Mouse (Mus musculus) right cerebral cortex, postnatal 25 days (tissue): ENCODE results near the gene Flywch1.
"Not testable (repeated sequence)": the region's sequence is repeated elsewhere in the genome, so short reads cannot be mapped to it uniquely, and the experiment has no call there.

ENCODE experiments used
- DNase-seq: peaks from one replicate; pipeline ENCODE4 v3.0.0; 2022

Gene Flywch1

DNA sequence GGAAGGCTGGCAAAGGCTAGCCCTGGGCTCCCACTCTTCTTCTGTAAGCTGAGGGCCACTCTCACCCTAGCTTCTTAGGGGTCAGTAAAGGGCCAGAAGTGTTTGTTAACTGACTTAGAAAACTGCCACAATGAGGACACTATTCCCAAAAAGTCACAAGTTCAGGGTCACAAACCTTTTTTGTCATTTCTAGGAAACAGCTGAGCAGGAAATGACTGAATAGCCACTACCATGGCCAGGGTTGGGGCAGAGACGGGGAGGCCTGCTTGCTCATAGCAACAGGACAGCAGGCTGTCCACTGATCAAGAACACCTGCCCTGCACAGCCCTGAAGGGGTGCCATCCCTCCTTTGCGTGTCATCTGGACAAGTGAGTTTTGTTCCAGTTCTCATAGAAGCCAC is 5.7 kb upstream of the Flywch1 start:
- no peak for DNase-seq

GRCm38 (mm10) chr17:23776216-23776615 is 4.8 kb upstream of the Flywch1 start:
- no peak for DNase-seq

DNA sequence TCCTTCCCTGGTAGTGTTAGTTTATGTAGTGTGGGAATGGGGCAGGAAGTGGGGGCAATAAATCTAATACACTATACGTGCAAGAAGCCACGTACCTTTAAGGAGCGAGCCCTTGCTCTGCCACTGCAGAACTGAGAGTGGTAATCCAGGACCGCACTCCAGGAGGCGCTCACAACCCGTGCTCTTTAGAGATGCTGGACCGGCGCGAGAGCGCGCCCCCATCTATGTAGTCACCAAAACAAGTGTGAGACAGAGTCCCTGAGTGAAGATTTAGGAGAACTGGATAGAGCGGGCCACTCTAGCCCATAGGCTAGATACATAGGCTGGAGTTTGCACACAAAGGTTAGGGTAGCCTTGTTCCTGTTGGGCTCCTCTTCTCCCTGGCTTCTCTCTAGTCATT is 2.7 kb upstream of the Flywch1 start:
- DNase-seq, result peak; percentile 76

- no peak for DNase-seq
Observed at GRCm38 (mm10) chr17:23773676-23774075, 2.3 kb upstream of the Flywch1 start.

DNA sequence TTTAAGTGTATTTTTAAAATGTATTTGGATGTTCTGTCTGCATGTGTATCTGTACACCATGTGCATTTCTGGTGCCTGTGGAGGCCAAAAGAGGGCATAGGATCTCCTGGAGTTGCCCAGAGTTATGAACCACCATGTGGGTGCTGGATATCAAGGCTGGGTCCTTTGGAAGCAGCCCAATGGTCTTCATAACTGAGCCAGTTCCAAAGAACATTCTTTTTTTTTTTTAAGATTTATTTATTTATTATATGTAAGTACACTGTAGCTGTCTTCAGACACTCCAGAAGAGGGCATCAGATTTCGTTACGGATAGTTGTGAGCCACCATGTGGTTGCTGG is 786 bp upstream of the Flywch1 start:
- DNase-seq, result not testable (repeated sequence)

DNA sequence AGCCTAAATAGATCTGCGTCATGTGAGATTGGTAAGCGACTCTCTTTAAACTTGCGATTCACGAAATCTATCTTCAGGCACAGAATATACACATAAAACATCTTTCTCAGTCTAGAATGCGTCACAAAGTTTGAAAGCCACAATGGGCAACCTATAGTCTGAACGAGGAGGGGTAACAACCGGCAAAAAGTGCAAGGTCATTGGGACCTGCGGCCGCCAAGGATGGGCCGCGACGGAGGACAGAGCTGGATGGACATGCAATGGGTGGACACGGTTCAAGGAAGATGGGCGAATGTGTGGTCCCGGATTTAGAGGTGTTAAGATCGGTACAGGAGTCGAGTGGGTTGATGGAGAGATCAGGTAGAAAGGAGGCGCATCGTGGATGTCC is 512 bp downstream of the Flywch1 start:
- DNase-seq, result peak; percentile 30

GRCm38 (mm10) chr17:23770493-23770892 is 909 bp downstream of the Flywch1 start:
- DNase-seq, result no peak

GRCm38 (mm10) chr17:23762976-23763375 is 8.4 kb downstream of the Flywch1 start:
- DNase-seq, result no peak

DNA sequence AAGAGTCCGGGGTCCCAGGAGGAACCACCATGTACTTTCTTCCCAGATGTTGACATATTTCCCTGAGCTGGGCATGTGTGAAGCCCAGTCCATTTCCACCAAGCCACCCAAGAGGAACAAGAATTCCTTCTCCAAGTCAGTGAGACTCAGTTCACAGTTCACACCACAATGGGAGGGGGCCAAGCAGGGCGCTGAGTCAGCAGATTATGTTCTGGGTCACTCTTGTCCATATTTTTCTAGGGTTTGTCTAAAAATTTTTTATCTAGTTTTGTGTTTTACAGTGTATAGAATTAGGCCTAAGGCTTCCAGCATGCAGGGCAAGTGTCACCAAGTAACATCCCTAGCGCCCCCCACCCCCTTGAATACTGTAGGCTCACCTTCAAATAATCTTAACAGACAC is 10.2 kb downstream of the Flywch1 start:
- no peak for DNase-seq

- DNase-seq, result no peak
Observed at GRCm38 (mm10) chr17:23760231-23760630, 11.2 kb downstream of the Flywch1 start.

DNA sequence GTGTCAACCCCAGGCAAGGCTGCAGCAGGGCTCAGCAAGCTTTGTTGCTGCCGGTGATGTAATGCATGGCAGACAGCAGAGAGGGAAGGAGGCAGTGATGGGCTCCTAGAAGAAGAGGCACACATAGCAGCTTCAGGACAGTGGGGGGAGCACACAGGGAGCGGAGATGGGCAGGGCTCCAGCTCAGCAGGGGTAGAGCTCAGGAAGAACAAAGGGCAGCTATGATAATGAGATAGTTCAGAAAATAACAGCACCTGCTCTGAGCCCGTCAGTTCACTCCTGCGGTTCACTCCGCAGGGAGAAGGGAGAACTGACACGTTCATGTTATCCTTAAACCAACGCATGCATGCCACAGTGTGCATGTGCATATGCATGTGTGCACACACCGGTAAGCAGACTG is 12.6 kb downstream of the Flywch1 start:
- no peak for DNase-seq

DNA sequence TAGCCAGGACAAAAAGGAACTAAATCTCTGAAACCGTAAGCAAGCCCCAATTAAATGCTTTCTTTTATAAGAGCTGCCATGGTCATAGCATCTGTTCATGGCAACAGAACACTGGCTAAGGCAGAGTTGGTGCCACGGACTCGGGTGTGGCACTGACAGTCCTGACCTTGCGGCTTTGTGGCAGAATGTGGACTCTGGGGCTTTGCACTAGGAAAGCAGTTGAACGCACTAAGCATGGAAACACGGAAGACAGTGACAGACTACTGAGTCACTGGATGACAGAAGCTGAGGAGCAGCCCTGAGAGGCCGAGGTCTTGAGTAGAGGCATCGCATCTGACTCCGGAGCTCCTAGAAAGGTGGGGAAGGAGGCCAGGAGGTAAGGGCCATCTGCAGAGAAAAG is 13.8 kb downstream of the Flywch1 start:
- no peak for DNase-seq

DNA sequence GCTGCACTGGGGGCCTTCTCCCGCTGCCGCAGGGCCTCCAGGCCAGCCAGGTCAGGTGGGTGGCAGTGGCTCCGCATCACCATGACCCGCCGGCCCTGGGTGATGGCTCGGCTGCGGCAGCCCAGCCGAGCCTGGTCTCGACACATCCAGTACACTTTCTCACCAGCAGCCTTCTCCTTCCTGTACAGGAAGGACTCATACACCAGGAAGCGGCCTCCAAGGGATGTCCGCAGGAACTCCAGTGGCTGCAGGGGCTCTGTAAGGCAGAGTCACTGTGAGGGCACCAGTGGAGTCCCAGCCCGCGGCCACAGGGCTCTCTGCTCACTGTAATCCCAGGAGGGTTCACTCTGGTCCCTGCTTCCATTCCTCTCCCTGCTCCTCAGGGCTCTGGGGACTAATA is 15.7 kb downstream of the Flywch1 start:
- DNase-seq, result no peak

- DNase-seq, result no peak
Observed at GRCm38 (mm10) chr17:23749400-23750191, 21.8 kb downstream of the Flywch1 start.

DNA sequence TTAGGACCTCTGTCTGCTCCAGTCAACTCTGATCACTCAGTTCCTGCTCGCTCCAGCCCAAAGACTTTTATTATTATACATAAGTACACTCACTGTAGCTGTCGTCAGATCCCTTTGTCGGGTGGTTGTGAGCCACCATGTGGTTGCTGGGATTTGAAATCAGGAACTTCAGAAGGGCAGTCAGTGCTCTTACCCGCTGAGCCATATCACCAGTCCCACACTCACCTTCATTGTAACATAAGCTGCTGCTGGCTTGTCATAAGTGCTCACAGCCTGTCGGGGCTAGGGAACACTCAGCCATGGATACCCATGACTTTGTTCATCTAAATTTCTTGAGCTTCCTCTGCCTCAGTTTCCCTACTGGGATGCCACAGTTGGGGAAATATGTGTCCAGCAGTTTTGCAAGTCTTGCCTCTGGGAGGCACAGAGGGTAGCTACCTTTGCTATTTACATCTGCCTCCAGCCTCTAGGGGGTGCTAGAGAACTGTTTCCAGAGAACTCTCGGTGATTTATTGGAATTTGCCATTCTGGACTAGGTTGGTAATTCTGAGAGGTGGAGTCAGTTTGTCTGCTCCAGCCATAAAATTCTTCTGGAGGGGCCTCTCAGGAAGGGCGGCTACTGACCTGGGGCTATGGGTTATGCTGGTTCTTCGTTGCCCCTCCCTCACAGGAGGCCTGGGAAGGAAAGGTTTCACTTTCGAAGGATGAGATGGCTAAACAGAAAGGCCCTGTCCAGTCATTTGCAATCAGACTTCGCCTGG is 22.6 kb downstream of the Flywch1 start:
- peak; percentile 50 for DNase-seq

DNA sequence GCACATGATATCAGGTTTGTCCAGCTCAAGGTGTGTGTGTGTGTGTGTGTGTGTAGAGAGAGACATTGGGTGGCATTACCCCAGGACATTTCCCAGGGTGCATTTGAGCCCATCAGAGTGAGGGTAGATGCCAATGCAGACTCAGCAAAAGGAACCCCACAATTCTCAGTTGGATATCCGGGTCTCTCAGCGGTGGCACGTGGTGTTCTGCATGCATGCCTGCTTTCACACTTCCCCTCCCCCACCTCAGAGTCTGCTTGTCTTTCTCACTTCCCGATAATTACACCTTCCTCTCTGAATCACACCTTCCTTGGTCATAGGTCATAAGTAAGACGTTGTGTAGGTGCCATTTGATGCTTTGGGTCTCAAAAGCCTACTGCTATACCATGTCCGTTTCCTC is 23.4 kb downstream of the Flywch1 start:
- no peak for DNase-seq

- no peak for DNase-seq
Observed at GRCm38 (mm10) chr17:23747471-23747870, 23.9 kb downstream of the Flywch1 start.

GRCm38 (mm10) chr17:23746767-23747166 is 24.6 kb downstream of the Flywch1 start:
- DNase-seq, result no peak

DNA sequence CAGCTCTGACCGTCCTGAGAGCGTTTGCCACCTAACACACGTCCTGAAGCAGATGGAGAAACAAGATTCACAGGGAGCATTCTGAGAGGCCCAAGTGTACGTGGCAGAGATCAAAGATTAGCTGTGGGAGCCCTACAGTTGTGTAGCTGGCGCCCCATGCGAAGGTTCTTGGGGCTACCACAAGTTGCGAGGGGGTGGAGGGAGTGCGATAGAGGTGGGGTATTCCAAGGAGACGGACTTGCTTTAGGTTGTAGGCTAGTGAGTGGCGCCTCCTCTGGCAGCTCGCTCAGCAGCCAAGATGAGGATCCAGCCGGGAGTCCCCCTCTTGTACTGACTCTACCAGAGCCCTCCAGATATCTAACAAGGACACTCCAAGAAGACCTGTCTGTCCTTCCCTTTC is 25.1 kb downstream of the Flywch1 start:
- DNase-seq, result no peak

DNA sequence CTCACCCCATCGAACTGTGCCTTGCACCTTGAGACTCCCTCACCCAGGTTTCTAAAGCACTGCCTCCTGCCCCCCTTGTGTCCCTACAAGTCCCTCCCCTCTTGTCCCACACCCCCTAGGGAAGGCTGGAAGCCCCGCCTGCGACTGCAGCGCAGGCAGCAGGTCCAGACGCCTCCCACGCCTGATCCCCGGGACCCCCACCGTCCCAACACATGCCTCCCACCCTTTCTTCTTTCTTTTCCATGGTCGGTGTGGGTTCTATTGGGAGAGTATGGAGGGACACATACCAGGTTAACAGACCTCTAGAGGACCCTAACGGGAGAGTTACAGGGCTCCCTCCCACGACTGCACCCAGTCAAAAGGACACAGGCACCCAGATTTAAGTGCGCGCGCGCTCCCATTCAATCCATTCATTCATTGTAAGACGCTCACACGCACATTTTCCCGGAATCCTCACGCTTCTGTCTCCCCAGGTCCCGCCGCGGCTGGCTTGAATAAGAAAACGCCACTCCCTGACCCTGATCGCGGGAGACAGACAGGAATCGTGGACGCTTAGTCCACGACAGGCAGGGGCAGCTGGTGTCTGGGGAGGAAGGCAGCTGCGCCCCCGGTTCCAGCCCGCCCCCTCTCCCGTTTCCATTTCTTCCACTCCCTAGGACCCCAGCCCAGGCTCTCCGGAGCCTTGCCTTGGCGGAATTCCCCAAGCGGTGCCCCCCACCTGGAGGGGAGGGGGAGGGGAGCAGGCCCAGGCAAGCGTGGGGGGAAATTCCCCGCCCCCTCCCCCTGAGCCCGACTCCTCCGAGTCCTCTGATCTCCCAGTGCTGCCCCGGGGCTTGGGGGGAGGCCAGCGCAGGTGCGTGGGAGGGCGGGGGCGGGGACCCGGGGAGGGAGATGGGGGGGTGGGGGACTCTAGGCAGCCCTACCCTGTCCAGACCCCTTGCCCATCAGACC is 25.8 kb downstream of the Flywch1 start, which contains the start of gene Kremen2:
Kremen2 (minus strand) TSS at position 533 of the 951 bp plus-strand sequence.
- DNase-seq, result no peak

DNA sequence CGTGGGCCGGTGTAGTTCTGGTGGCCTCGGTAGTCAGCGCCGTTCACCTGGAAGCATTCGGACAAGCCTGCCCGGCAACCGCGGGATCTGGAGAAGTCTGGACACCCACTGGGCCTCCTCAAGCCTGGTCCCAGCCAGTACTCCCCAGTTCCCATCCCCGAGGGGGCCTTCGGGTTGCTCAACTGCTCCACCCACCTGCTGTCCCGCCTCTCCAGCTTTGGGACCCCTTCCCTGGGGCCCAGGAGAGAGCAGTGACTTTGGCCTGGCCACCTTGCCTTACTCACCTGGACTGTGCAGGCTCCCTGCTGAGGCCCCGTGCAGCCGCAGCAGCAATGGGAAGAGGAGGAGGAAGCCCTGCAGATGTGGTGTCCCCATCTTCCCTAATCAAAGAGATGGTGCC is 26.8 kb downstream of the Flywch1 start:
- DNase-seq, result no peak

DNA sequence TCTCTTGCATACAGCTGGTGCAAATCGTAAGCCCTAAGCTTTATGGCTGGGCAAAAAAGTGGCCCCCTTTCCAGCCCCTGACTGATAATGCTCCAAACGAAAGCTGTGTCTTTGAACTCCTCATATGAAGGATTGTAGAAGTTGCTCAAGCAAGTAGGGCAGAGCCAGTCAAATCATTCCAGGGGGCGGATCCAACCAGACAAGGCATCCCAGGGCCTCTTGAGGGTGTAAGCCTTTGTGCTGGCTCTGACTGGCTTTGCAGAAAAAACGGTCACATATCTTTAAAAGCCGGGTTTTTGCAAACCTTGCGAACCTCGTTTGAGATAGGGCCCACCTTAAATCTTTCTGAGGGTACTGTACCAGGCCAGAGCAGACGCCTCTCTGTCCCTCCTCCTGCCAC is 27.3 kb downstream of the Flywch1 start:
- no peak for DNase-seq

- no peak for DNase-seq
Observed at GRCm38 (mm10) chr17:23742941-23743340, 28.5 kb downstream of the Flywch1 start.
